Mouse (Mus musculus) megakaryocyte, embryonic 14.5 days (primary cell): ENCODE results near the gene Lrr1.

ENCODE experiments used
- FLI1 ChIP-seq: IDR thresholded peaks from 2 replicates; pipeline ENCODE4 v1.6.1; 2012; ENCODE audit warnings: low read length, inconsistent platforms, mixed read lengths
- GATA1 ChIP-seq: IDR thresholded peaks from 3 replicates; pipeline ENCODE4 v1.6.1; 2012; ENCODE audit warnings: mixed read lengths, low read length, inconsistent platforms, borderline replicate concordance

DNA sequence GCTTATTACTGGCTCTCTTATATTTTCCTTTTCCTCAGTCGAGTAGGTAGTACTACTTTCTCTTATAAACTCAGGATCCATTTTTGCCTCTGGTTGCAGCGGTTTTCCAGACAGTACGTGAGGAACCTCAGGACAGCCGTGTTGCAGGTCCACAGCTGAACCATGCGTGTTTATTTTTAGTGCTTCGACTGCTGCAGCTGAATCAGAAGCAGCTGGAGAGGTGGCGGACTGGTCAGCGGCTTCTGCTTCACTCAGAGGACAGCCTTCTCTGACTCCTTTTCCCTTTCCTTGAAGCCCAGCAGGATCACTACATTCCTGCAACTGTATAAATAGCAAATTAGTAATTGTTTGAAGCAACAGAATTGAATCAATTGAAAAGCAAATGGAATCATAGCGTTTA is 21.5 kb downstream of the Lrr1 start:
- TF ChIP-seq GATA1 (no peak), FLI1 (no peak)
